Mouse (Mus musculus) activated CD4-positive, CD25-positive, alpha-beta regulatory T cell, adult 4 months (primary cell): Measurements from ENCODE around the gene Scrg1. TPM values are rescaled to one million over a fixed set of nuclear protein-coding genes. Genes with fewer than 3 reads are reported as not detected.
"Not testable (repeated sequence)": the region's sequence is repeated elsewhere in the genome, so short reads cannot be mapped to it uniquely, and the experiment has no call there.

Experiments used
- ATAC-seq: one replicate; pipeline ENCODE4 v1.8.0; 2017
- polyA plus RNA-seq, 2 experiments: library from polyadenylated mRNA; unstranded; fragments of 100-300 nt; shearing (Covaris generic); gene quantifications; one replicate each; pipeline ENCODE4 v1.2.1; 2017

Gene Scrg1
- not detected for polyA plus RNA-seq

DNA sequence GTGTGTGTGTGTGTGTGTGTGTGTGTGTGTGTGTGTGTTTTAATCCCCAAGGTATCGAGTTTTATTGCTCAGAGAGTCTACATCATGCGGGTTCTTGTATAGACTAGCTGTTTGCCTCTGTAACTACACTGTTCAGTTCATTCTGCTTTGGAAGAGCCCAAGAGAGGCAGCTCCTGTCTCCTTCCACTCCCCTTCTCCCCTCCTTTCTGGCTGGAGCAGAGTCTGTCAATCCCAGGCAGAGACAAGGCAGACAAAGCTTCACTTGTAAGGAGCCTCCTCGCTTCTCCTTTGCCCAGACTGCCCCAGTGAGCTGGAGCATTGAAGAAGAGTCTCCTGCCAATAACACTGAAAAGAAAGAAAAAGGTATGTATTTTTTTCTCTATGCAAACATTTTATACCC lies at the start of gene Scrg1:
Gene Scrg1 (plus strand): TSS at position 159 of the 400 bp plus-strand sequence.
- no peak for ATAC-seq

DNA sequence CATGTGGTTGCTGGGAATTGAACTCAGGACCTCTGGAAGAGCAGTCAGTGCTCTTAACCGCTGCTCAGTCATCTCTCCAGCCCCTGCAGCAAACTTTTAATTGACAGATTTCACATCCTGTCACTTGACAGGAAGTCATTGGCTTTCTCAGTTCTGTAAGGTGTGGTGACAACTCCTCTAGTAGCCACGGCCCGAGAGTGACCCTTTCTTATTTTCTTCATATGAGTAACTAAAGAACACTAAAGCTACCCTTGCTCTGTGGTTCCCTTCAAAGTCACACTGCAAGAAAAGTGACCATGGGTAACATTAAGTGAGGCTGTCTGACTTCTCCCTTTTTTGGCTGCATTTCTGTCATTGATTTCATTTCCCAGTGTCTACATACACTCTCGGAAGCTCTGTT lies 49.4 kb upstream of the Scrg1 start:
- no peak for ATAC-seq

DNA sequence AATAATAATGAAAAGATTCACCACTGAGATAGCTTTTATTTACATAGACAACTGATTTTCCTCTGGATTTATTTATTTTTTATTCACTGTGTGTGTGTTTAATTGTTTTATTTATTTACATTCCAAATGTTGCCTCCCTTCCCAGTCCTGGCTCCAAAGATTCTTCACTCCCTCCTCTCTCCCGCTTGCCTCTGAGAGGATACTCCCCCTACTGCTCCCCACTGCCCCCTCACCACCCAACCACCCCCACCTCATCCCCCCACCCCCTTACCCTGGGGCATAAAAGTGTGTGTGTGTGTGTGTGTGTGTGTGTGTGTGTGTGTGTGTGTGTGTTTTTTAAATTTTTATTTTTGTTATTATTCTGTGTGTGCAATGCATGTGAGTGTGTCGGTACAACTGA lies 46.4 kb upstream of the Scrg1 start:
- ATAC-seq, result no peak

DNA sequence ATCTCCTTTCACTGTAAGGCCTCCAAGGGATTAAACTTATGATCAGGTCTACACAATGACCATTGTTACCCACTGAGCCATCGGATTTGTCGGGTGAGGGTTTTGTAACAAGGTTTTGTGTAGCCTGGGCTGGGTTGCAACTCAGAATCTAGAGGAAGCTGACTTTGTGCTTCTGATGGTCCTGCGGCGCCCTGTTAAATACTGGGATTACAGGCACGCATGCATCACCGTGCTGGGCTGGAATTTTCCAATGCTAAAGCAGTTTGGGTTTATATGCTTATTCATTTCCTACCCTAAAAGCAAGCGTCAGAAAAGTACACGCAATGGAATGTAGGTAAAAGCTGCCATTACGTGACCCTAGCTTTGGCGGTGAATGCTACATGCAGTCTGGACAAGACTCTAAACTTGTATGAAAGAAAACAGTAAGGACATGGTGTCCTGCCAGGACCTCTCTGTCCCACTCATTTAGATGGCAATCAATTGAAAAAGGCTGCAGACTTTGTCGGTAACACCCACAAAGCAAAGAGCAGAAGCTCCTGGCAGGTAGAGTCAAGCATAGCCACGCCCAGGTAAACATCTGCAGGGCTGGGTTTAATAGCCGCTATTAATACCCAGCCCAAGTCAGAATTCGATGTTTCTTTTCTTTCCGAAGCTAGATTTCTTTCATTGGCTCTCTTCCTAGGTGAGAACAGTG lies 45.8 kb upstream of the Scrg1 start:
- no peak for ATAC-seq

DNA sequence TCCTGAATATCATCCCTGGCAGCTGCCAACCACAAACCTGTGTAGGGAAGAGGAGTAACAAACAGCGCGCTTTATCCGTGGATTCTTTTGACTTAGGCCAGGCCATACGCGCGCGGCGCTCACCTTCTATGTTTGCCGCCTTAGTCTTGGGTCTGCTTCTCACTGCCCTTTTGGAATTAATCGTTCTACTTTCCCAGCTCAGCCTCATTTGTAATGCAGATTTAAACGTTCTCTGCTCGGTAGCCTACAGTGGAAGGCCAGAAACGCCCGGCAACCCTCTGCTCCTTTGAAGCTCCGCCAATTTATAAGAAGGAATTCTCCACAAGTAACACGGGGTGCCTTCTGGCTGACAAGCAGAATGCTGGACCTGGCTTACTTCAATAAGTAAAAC lies 45.3 kb upstream of the Scrg1 start:
- ATAC-seq, result no peak

DNA sequence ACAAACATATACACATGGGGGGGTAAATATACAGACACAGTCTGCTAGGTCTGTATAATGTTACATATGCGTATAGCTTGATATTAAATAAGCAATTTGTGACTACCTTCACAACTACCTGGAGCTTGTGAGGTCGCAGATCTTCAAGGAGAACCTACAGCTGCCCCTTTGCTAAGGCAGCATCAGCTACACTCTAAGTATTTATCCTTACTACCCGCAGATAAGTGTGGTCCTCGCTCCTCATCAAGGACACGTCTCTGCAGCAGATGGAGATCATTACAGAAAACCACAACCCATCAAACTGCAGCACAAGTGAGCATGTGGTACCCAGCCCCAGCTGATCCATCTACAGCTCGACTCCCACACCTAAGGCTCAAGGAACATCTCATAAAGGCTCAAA lies 44.4 kb upstream of the Scrg1 start:
- ATAC-seq, result no peak

DNA sequence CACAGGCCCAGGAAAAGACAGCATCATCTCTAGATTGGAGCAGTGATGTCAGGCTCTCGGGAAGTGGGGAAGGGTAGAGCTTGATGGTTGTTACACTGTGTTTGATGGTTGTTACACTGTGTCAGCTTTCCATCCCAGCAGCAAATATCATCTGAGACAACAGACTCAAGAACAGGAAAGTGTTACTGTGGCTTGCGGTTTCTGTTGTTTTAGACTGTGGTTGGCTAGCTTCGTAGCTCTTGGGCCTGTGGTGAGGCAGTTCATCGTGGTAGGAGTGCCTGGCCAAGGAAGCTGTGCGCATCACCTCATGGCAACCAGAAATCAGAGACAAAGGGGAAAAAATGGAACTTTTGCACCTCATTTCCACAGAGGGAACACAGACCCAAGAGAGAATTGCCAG lies 38.9 kb upstream of the Scrg1 start:
- no peak for ATAC-seq

DNA sequence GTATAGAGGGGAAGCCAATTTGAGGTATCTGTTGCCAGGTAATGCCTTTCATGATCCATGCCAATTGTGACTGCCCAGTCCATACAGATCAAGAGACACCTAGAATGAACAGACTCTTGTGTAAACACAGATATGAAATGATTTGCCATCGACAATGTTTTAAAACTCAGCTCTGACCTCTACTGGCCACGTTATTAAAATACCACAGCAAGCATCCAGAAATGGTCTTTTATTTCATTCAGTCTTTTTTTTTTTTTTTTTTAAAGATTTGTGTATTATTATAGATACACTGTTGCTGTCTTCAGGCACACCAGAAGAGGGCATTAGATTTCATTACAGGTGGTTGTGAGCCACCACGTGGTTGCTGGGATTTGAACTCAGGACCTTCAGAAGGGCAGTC lies 29.6 kb upstream of the Scrg1 start:
- no peak for ATAC-seq

DNA sequence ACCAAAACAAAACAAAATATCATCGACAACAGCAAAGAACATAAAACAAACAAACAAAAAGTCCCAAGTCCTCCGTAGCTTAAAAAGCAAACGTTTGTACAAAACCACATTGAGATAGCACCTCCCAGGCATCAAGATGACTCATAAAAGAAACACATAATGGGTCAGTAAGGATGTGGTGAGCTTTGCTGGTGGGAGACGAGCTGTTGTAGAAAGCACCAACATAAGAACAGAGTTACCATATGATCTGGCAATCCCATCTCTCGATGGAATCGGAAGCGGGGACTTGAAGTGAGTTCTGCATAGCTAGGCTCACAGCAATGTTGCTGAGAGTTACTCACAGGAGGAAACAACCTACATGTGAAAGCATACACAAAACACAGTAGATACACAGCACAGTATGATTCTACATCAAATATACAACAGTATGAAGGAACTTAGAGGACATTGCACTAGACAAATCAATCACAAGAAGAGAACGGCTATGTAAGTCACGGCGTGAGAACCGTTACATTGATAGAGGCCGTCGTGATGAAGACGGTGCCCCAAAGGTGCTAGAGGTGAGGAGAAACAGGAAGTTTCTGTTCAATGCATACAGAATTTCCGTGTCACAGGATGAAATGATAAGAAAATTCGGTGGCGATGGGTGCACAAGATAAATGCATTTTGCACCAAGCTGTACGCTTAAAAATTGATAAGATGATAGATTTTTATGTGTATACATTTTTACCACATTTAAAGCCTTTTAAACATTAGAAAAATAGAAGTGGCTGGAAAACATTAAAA lies 27.9 kb upstream of the Scrg1 start:
- ATAC-seq, result peak; percentile 95

DNA sequence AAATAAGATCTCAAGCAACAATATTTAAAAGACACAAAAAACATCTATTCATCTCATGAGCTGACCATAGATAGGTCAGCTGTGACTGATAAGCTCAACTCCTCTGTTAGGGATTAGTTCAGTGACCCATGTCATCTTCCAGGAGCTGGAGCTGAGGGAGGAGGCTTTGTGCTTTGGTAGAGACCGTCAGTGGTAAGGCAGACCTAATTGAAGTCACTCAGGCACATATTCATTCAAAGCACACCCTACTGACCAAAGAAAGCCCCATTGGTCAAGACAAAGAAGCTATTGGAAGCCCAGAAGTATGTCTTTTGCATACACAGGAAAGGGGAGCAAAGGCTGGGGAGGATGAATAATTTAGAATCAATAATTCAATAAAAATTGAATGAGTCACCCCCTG lies 27.2 kb upstream of the Scrg1 start:
- ATAC-seq, result no peak

DNA sequence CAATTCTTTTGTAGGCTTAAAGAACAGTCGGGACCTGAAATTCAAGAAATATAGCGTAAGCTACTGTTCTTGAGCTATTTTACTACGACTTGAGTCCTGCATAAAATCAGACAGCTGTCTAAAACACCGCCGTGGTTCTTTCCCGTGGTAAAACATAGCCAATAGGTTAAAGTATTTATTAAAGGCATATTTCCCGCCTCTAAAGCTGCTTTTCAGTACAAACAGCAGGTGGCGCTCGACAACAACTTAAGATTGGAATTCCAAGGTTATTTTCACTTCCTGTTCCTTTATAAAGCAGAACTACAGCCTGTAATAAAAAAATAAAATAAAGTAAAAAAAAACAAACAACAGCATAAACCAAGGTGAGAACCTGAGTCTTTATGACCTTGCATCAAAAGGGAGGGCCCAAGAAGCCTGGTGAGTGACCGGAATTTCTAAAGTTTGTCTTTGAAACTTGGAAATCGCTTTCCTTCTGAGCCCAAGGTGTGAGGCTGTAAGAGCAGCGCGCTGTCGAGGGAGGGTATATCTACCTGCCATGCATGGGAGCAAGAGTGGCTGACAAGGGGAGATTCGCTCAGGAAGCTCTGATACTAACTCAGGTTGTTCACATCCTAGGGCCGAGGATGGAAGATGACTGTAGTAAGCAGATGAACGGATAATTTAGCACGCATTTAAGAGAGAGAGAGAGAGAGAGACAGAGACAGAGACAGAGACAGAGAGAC lies 26.4 kb upstream of the Scrg1 start:
- no peak for ATAC-seq

DNA sequence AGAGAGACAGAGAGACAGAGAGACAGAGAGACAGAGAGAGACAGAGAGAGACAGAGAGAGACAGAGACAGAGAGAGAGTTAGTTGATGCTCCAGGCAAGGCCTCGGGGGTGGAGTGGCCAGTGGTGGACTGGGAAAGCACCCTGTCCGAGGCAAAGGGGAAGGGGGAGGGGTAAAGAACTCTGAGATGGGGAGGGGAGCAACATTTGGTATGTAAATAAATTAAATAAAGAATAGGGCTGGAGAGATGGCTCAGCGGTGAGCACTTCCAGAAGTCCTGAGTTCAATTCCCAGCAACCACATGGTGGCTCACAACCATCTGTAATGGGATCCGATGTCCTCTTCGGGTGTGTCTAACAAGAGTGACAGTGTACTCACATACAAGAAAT lies 25.8 kb upstream of the Scrg1 start:
- not testable (repeated sequence) for ATAC-seq

DNA sequence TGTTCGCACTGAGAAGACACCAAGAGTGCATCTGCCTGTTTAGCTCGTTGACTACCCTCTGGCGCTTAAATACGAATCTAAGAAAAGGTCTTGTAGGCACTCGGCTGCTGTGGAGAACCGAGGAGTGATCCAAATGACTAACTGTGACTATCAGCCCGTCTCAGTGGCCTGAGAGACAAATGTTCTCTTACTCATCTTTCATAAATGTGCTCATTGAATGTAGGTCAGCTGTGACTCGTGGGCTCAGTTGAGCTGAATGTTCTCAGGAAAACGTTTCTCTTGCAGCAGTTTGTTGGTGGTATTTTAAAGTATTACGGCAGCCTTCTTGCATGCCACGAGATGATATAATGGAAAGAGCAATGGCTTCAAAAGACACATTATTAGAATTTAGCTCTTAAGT lies 24.8 kb upstream of the Scrg1 start:
- no peak for ATAC-seq

DNA sequence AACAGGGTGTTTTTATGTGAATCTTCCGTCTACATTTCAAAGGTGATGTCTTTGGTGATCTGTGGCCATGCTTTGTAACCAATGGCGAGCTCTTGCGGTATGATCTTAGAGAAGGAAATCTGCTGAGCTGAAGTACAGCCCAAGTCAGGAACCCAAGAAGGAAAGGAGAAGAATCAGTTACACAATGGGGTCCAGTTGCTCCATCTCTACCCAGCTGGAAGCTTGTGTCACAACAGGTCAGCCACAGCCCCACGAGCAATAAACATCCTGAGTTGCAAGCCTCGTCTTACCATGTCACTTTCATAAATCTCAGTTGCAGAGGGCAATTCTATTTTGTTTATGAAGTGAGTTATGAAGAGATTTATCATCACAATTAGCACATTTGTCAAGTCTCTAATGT lies 22.9 kb upstream of the Scrg1 start:
- no peak for ATAC-seq

DNA sequence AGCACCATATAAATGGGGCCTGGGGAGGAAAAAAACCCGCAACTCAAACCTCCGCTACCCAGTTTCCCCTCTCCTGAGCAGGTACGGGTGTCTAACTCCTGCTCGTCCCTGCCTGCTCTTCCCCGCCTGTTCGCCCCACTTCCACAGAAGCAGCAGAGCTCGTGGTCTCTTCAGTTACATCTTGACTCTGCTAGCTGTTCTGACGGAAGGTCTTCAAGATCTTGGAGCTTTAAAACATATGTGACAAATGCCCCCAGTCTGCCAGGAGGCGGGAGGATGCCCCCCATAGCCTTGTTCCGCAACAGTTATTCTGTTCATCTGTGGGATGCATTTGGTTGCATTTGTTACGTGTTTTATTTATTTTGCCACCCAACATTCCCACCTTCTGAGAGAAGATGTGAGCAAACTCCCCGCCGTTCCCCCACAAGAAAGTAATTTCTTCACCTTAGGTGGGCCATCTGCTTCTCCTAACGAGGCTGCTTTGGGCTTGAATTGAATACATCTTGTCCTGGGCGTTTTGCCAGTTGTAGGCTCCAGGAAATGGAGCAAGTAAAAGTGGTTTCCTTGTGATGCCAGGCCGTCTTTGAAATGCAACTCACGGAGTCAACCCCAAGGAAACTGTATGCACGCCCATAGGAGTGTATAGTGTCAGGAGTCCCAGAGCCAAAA lies 19.8 kb upstream of the Scrg1 start:
- ATAC-seq, result no peak

DNA sequence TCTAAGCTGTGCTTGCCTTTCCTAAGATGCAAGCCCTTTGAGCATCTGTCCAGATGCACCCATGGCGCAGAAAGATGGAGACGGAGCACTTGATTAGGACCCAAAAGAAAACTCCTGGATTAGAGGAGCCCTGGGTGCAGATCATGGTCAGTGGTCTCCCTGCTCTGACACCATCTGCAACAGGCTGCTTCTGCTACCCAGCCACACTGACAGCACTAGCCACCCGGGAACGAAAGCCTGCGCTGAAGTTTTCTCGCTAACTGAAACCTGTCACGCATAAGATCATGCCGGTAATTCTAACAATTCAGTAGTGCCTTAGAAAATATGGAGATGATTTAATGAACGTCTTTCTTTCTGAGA lies 19.3 kb upstream of the Scrg1 start:
- ATAC-seq, result no peak

DNA sequence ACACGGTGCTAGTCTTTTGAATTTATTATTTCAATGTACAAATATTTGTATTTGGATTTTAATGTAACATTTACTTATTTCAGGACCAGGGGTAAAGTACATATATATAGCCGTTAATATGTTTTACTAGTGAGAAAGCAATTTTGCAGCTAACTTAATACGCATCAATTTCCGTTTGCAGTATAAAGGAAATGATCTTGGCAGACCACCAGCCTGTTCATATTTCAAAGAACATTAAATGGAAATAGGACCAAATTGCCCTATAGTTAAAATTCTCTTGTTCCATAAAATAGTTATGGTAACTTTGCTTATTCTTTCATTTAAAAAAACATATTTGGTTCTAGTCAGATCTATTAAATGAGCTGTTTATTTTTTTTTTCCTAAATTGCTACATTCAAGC lies 14.6 kb upstream of the Scrg1 start:
- ATAC-seq, result no peak

DNA sequence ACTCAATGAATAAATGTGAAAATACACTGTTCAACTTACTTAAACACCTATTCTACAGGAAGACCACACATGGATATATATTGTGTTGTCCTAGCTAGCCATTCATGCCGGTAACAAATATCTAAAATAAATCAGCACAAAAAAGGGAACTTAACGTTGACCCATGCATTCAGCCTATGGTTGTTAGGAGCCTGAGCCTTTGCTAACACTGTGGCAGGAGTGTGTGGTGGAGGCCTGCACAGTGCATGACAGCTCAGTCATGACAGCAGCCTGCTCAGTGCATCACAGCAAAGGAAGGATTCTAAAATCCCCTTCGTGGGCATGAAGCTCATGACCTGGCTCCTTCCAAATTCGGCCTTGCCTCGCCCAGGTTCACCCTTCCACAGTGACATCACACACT lies 14.2 kb upstream of the Scrg1 start:
- no peak for ATAC-seq

DNA sequence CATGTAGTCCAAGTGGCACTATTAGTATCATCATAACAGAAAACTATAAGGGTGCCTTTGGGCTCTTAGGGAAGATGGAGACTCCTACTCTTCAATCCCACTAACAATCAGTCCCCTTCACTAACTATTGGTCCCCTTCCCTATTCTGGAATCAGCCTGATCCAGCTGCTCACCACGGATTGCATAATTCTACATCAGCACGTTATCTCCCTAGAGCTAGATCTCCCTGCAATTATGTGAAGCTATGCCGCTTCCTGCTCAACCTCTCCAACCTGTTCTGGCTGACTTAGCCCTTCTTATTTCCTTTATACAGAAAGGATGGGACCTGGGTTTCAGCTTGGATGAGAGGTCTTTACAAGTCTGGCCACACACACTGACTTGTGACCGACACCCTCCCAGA lies 12.4 kb upstream of the Scrg1 start:
- no peak for ATAC-seq

DNA sequence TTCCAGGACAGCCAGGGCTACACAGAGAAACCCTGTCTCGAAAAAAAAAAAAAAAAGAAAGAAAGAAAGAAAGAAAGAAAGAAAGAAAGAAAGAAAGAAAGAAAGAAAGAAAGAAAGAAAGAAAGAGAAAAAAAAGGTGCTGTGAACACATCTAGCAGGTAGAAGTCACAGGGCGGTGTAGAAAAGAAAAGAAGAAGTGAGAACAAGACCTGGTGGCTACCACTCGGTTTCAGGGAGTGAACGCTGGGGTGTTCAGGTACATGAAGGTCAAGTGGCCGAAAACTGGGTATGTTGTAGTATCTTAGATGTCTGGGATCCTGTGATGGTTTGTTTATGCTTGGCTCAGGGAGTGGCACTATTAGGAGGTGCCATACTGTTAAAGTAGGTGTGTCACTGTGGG lies 9.8 kb upstream of the Scrg1 start:
- ATAC-seq, result not testable (repeated sequence)

DNA sequence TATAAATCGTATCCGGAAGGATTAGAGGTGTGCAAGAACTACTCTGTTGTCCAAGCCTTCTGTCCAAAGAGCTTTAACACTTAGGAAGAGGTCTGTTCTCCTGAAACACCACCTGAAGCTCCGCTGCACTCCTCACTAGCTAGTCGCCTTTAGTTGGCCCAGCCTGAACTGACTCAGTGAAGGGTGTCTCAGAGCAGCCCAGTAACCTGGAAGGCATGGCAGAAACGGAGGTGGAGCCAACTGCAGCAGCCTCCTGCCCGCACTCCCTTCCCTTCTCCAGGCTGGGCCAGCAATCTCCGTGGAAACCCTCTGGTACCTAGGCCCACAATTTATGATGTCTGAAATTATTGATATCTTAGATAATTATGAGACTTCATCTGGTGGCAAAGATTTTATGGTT lies 5.0 kb upstream of the Scrg1 start:
- no peak for ATAC-seq

DNA sequence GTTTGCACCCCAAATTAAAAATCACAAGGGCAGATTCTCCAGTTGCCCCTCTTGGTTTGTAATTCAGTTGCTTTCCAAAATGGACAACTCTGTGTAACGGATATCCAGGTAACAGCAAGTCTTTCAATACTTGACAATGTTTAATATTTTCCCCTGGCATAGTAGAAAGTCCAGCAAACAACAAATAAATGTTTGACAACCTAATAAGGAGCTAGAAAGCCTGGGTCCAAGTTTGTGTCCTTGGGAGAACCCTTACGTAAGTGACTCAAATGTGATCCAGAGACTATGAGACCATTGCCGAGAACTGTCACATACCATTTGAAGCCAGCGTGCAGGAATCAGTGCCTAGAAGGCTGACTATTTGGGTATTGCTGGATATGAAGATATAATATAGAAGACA lies 3.8 kb upstream of the Scrg1 start:
- ATAC-seq, result no peak

DNA sequence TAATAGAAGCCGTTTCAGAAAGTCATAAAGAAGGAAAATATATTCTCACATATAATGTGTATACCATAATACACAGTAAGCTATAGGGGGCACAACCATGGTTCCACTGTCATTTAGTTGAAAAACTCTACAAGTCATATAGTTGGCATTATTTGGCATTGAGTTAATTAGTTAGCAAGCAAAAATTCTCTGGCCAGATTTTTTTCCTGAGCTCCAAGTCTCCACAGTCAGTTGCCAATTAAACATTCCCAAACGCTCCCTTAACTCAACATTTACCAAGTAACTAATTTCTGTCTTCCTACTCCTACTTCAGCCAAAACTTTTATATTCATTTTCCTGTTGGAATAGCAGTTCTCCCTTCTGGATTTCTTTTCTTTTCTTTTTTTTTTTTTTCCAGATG lies 2.4 kb upstream of the Scrg1 start:
- ATAC-seq, result no peak
